Mouse (Mus musculus) ES-CJ7 (cell line): ENCODE measurements around the gene Abr.
A peak's percentile ranks its signal among the peaks of the same experiment; 100 is the strongest.

Experiments used
- DNase-seq: peaks from one replicate; pipeline ENCODE4 v3.0.0; 2011; ENCODE audit warnings: low read depth, low spot score

Abr gene

GRCm38 (mm10) chr11:76461696-76462095, 160.4 kb downstream of the Abr start:
- DNase-seq, result no peak

- no peak for DNase-seq
Measured at GRCm38 (mm10) chr11:76461201-76461600, 160.9 kb downstream of the Abr start.

GRCm38 (mm10) chr11:76459489-76459888, 162.6 kb downstream of the Abr start:
- no peak for DNase-seq

- DNase-seq, result no peak
Measured at GRCm38 (mm10) chr11:76458730-76459129, 163.4 kb downstream of the Abr start.

GRCm38 (mm10) chr11:76456897-76457296, 165.2 kb downstream of the Abr start:
- peak; percentile 62 for DNase-seq

- DNase-seq, result peak; percentile 89
Measured at GRCm38 (mm10) chr11:76456233-76456632, 165.9 kb downstream of the Abr start.

- peak; percentile 83 for DNase-seq
Measured at GRCm38 (mm10) chr11:76454492-76454891, 167.6 kb downstream of the Abr start.

- no peak for DNase-seq
Measured at GRCm38 (mm10) chr11:76450202-76450561, 171.9 kb downstream of the Abr start.

GRCm38 (mm10) chr11:76449520-76450201, 172.5 kb downstream of the Abr start:
- DNase-seq, result no peak

GRCm38 (mm10) chr11:76446251-76446650, 175.9 kb downstream of the Abr start:
- peak; percentile 56 for DNase-seq

- DNase-seq, result no peak
Measured at GRCm38 (mm10) chr11:76445459-76445858, 176.7 kb downstream of the Abr start.

GRCm38 (mm10) chr11:76439666-76440065, 182.4 kb downstream of the Abr start:
- no peak for DNase-seq

- DNase-seq, result peak; percentile 65
Measured at GRCm38 (mm10) chr11:76436864-76437437, 185.2 kb downstream of the Abr start.

GRCm38 (mm10) chr11:76436009-76436408, 186.1 kb downstream of the Abr start:
- no peak for DNase-seq

- DNase-seq, result no peak
Measured at GRCm38 (mm10) chr11:76429966-76430631, 192.0 kb downstream of the Abr start.

GRCm38 (mm10) chr11:76429556-76429955, 192.6 kb downstream of the Abr start:
- no peak for DNase-seq

GRCm38 (mm10) chr11:76429046-76429445, 193.1 kb downstream of the Abr start:
- DNase-seq, result peak; percentile 39

GRCm38 (mm10) chr11:76427781-76428180, 194.3 kb downstream of the Abr start:
- no peak for DNase-seq

- DNase-seq, result no peak
Measured at GRCm38 (mm10) chr11:76425749-76426148, 196.4 kb downstream of the Abr start.

- no peak for DNase-seq
Measured at GRCm38 (mm10) chr11:76420896-76421295, 201.2 kb downstream of the Abr start.

- DNase-seq, result no peak
Measured at GRCm38 (mm10) chr11:76419179-76419578, 202.9 kb downstream of the Abr start.

GRCm38 (mm10) chr11:76418423-76418822, 203.7 kb downstream of the Abr start:
- no peak for DNase-seq

- no peak for DNase-seq
Measured at GRCm38 (mm10) chr11:76415985-76416384, 206.1 kb downstream of the Abr start.
